In genomic region chr10:7589592-7590233, GRCm38 (mm10) we compare ENCODE assay signal across 8 mouse cellular contexts. TPM values are rescaled to one million over a fixed set of nuclear protein-coding genes. Genes with fewer than 3 reads are reported as not detected.
DNase-seq lines count a peak whose midpoint lies in the region; ATAC-seq and TF ChIP-seq lines count a peak whose summit lies in the region.

Gene Lrp11, plus strand, starts transcription at chr10:7589800.

- DNase-seq in ZHBTc4 (ENCODE audit: low read depth, low spot score): peak; percentile 96
- peak; percentile 94 for DNase-seq in gastrocnemius, adult 2 months
- peak; percentile 90 for DNase-seq in hindbrain, postnatal 0 days (ENCODE audit: low spot score)
- DNase-seq in left cerebral cortex, adult 8-10 months (ENCODE audit: low spot score in 2 of 2): peak; percentile 80 to 84
- peak; percentile 88 to 90 for DNase-seq in right cerebral cortex, postnatal 10 days (ENCODE audit: low spot score in 2 of 2)
- DNase-seq in urinary bladder, postnatal 25 days (ENCODE audit: low spot score): peak; percentile 96

- intact Hi-C loops in gastrocnemius, adult 2 months (cut with DNase I): no loop called here

- H3K4me2 ChIP-seq in hindbrain, postnatal 0 days (ENCODE audit: low read depth, low read length): peak within 1 kb of the TSS; percentile 96

- peak within 1 kb of the TSS; percentile 79 for H3K9ac ChIP-seq in hindbrain, postnatal 0 days (replicated peaks; ENCODE audit: low read length)

- no peaks in the 10 kb centered on the region for H3K36me3 ChIP-seq in hindbrain, postnatal 0 days (ENCODE audit: insufficient read depth, low read length)
- H3K36me3 ChIP-seq in megakaryocyte, embryonic 14.5 days (replicated peaks; ENCODE audit: low read length): no peaks in the 10 kb centered on the region

- H3K9me3 ChIP-seq in hindbrain, postnatal 0 days (ENCODE audit: low read length): no peaks in the 10 kb centered on the region
- peaks cover 13% of the 10 kb centered on the region for H3K9me3 ChIP-seq in megakaryocyte, embryonic 14.5 days

- H3K27me3 ChIP-seq in hindbrain, postnatal 0 days (ENCODE audit: insufficient read depth, low read length): no peaks in the 10 kb centered on the region
- H3K27me3 ChIP-seq in megakaryocyte, embryonic 14.5 days (replicated peaks): peaks cover 41% of the 10 kb centered on the region

- peak within 1 kb of the TSS; percentile 69 for H3K27ac ChIP-seq in gastrocnemius, adult 2 months
- peak within 1 kb of the TSS; percentile 77 for H3K27ac ChIP-seq in hindbrain, postnatal 0 days

- under 1% methylated on average over 61 of the region's 76 CpGs for WGBS in hindbrain, postnatal 0 days

- peak; percentile 99 for ATAC-seq in common myeloid progenitor, adult 5-6 weeks (replicated peaks; ENCODE audit: low read depth, poor library complexity, severe bottlenecking)
- ATAC-seq in hindbrain, postnatal 0 days: peak; percentile 95

- peak; percentile 7; the same call in 1 of the 2 replicates for TF ChIP-seq CTCF in gastrocnemius, adult 2 months (IDR thresholded peaks at IDR 0.05)
- no peak for TF ChIP-seq CTCF in hindbrain, postnatal 0 days (IDR thresholded peaks at IDR 0.05; ENCODE audit: low read depth)

- H3K4me3 ChIP-seq in gastrocnemius, adult 2 months: peak within 1 kb of the TSS; percentile 86
- peak within 1 kb of the TSS; percentile 89 for H3K4me3 ChIP-seq in hindbrain, postnatal 0 days (ENCODE audit: low read length)
- peak within 1 kb of the TSS; percentile 91 for H3K4me3 ChIP-seq in megakaryocyte, embryonic 14.5 days (replicated peaks)

- peaks cover 18% of the 10 kb centered on the region for H3K4me1 ChIP-seq in hindbrain, postnatal 0 days (ENCODE audit: insufficient read depth, low read length)
- peaks cover 25% of the 10 kb centered on the region for H3K4me1 ChIP-seq in megakaryocyte, embryonic 14.5 days

RNA-seq across cellular contexts. Expression of gene Lrp11, which starts in this region (rescaled TPM):
- 0.53 and 1.5 TPM in 2 replicates for total RNA-seq in common myeloid progenitor, adult 5-6 weeks (2017)
- 1 to 10 TPM; 1.1 to 2.0 TPM for total RNA-seq in gastrocnemius, adult 2 months (2021)
- total RNA-seq in hindbrain, postnatal 0 days (2014; rRNA removed): 162 and 204 TPM in 2 replicates
- polyA plus RNA-seq in hindbrain, postnatal 0 days (2015; fragmentation: Nextera tagmentation; extraction: Ambion mirVana): 55.4 and 56.1 TPM in 2 replicates
- total RNA-seq in left cerebral cortex, adult 8-10 months (2022): 100 to 1,000 TPM; 133 to 153 (median 140) TPM
- 0.56 TPM in 1 of 2 replicates, not detected in the other for polyA plus RNA-seq in megakaryocyte, embryonic 14.5 days (2012; ENCODE audit: insufficient read depth, low replicate concordance)

Comparison
In these comparisons a context has a peak if more than half of its experiments do, and no peak if none do; other contexts are left out.
1. Peak in every context shown above with its lines: DNase-seq, ATAC-seq, H3K4me3 ChIP-seq and H3K27ac ChIP-seq.
2. RNA of gene Lrp11 (total RNA-seq): 162 to 204 TPM in hindbrain, postnatal 0 days and 133 to 153 TPM in left cerebral cortex, adult 8-10 months; 1.1 to 2.0 TPM in gastrocnemius, adult 2 months and 0.53 to 1.5 TPM in common myeloid progenitor, adult 5-6 weeks; every median in the first group is over 10 times any median in the second.
3. RNA of gene Lrp11 (polyA plus RNA-seq): 55.4 to 56.1 TPM in hindbrain, postnatal 0 days; 0.56 TPM in megakaryocyte, embryonic 14.5 days; every median in the first group is over 10 times any median in the second.